Mouse (Mus musculus) lung, adult 2 months (tissue): Measurements from ENCODE around the gene Add1.

ENCODE experiments used
- CTCF ChIP-seq: fragments of 200-500 bp; IDR thresholded peaks from 2 replicates; pipeline ENCODE4 v1.5.1; 2011; ENCODE audit warnings: mild to moderate bottlenecking, low read length, control low read depth; ENCODE audit not compliant: insufficient read depth
- POLR2A ChIP-seq: fragments of 200-500 bp; IDR thresholded peaks from 2 replicates; pipeline ENCODE4 v1.6.1; 2011; ENCODE audit warnings: low read depth, mild to moderate bottlenecking, control low read depth, low read length, borderline replicate concordance; ENCODE audit errors: extremely low read depth

GRCm38 (mm10) chr5:34565545-34566283 lies 7.8 kb upstream of the Add1 start:
- TF ChIP-seq POLR2A (0 out of 2 replicates have a peak, but pooled peaks have one; percentile 18), CTCF (no peak)
